Mouse (Mus musculus) monocyte, adult 5-6 weeks (primary cell): ENCODE measurements around the gene Ypel1. TPM values are rescaled to one million over a fixed set of nuclear protein-coding genes. Genes with fewer than 3 reads are reported as not detected.

Source experiments
- ATAC-seq: fragments of 153-309, 156-312 bp; replicated peaks from 2 replicates; pipeline ENCODE4 v1.8.0; 2017; ENCODE audit warnings: mild to moderate bottlenecking; ENCODE audit not compliant: low TSS enrichment, insufficient number of reproducible peaks, severe bottlenecking, poor library complexity, low FRiP score
- total RNA-seq: library from RNA; stranded (forward); fragments of 200-1000, 200-491, 200-594 nt; gene quantifications from 3 replicates; pipeline ENCODE4 v1.2.3, GENCODE M21; 2017

Gene Ypel1
- total RNA-seq, 1 experiment from 2014 or later: 1.1 TPM

GRCm38 (mm10) chr16:17082121-17082792, 12.8 kb downstream of the Ypel1 start:
- no peak for ATAC-seq

- ATAC-seq: peak; percentile 36
These were observed 16.1 kb downstream of the Ypel1 start for GRCm38 (mm10) chr16:17085636-17086035.

- no peak for ATAC-seq
These were observed 16.7 kb downstream of the Ypel1 start for GRCm38 (mm10) chr16:17086241-17086640.

GRCm38 (mm10) chr16:17086669-17087193, 17.2 kb downstream of the Ypel1 start:
- no peak for ATAC-seq

- ATAC-seq: no peak
These were observed 18.9 kb downstream of the Ypel1 start for GRCm38 (mm10) chr16:17088346-17088745.

- ATAC-seq: no peak
These were observed 27.4 kb downstream of the Ypel1 start for GRCm38 (mm10) chr16:17096938-17097337.

- no peak for ATAC-seq
These were observed 33.2 kb downstream of the Ypel1 start for GRCm38 (mm10) chr16:17102630-17103220.

GRCm38 (mm10) chr16:17104600-17104999, 35.1 kb downstream of the Ypel1 start:
- no peak for ATAC-seq

- ATAC-seq: peak; percentile 95
These were observed 41.6 kb downstream of the Ypel1 start, which contains the start of gene Ppil2 for GRCm38 (mm10) chr16:17110771-17111743. TSS of gene Ppil2 (minus strand) at chr16:17111257.

- no peak for ATAC-seq
These were observed 47.9 kb downstream of the Ypel1 start for GRCm38 (mm10) chr16:17117309-17117799.

GRCm38 (mm10) chr16:17121569-17121968, 52.1 kb downstream of the Ypel1 start:
- no peak for ATAC-seq

- no peak for ATAC-seq
These were observed 54.8 kb downstream of the Ypel1 start for GRCm38 (mm10) chr16:17124119-17124870.

GRCm38 (mm10) chr16:17124871-17125520, 55.5 kb downstream of the Ypel1 start, which contains the start of gene 2610318N02Rik:
TSS of gene 2610318N02Rik (minus strand) at chr16:17125167.
- peak; percentile 86 for ATAC-seq

GRCm38 (mm10) chr16:17127292-17127691, 57.8 kb downstream of the Ypel1 start:
- ATAC-seq: 0 out of 2 replicates have a peak, but pooled peaks have one; percentile 34

- no peak for ATAC-seq
These were observed 61.9 kb downstream of the Ypel1 start for GRCm38 (mm10) chr16:17131191-17132088.

GRCm38 (mm10) chr16:17132089-17132905, 62.8 kb downstream of the Ypel1 start, which contains the start of gene Sdf2l1:
TSS of gene Sdf2l1 (minus strand) at chr16:17132383.
- peak; percentile 99 for ATAC-seq
